Mouse (Mus musculus) 416B (cell line): ENCODE data around the gene Palm2.

Experiments used
- DNase-seq: peaks from one replicate; pipeline ENCODE4 v3.0.0; 2011; ENCODE audit warnings: low read depth

Palm2 gene

DNA sequence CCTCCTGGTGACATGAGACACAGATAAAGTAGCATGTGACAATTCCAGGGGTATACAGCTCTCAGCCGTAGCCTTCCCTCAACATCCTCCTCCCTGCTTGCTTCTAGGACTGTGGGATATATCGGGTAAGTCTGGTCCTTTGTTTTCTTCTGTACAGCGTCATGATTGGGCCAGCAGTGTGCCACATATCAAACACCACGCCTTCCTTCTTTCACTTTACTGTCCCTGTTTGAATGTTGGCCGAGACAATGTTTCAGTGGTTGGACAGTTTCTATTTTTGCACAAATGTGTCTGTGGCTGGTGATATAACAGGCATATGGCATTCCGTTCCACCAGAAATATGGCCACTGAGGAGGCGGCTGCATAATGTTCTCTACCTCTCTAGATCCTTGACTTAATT is 188.8 kb downstream of the Palm2 start:
- no peak for DNase-seq

GRCm38 (mm10) chr4:57624819-57625218 is 190.8 kb downstream of the Palm2 start:
- no peak for DNase-seq

GRCm38 (mm10) chr4:57625306-57625705 is 191.3 kb downstream of the Palm2 start:
- DNase-seq, result no peak

- no peak for DNase-seq
Observed at GRCm38 (mm10) chr4:57625756-57626155, 191.7 kb downstream of the Palm2 start.

DNA sequence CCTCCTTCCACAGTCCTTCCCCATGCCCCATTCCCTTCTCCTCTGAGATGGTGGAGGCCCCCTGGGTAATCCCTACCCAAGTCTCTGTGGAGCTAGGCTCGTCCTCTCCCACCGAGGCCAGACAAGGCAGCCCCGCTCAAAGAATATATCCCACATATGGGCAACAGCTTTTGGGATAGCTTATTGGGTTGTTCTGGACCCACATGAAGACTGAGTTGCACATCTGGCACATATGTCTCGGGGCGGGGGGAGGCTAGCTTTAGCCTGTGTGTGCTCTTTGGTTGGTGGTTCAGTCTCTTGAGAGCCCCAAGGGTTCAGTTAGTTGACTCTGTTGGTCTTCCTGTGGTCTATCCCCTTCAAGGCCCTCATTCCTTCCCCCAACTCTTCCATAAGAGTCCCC is 192.9 kb downstream of the Palm2 start:
- DNase-seq, result no peak

GRCm38 (mm10) chr4:57632386-57632785 is 198.3 kb downstream of the Palm2 start:
- no peak for DNase-seq

- no peak for DNase-seq
Observed at GRCm38 (mm10) chr4:57633052-57633451, 199.0 kb downstream of the Palm2 start.

DNA sequence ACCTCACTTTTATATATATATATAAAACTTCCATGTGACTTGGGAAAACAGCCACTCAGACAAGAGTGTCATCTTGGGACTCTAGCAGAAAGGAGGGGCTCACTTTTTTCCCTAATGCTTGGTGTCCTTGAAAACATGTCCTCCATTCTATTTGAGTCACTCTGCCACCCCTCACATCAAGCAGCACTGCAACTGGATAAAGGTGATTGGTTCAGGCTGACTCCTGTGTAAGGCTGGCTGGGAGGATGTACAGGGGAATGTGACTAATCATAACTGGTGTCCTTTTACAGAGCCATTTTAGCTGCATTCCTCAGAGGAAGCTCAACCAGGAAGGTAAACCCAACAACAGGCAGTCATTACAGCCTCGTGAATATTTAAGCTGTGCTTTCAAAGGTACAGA is 200.9 kb downstream of the Palm2 start:
- DNase-seq, result no peak

DNA sequence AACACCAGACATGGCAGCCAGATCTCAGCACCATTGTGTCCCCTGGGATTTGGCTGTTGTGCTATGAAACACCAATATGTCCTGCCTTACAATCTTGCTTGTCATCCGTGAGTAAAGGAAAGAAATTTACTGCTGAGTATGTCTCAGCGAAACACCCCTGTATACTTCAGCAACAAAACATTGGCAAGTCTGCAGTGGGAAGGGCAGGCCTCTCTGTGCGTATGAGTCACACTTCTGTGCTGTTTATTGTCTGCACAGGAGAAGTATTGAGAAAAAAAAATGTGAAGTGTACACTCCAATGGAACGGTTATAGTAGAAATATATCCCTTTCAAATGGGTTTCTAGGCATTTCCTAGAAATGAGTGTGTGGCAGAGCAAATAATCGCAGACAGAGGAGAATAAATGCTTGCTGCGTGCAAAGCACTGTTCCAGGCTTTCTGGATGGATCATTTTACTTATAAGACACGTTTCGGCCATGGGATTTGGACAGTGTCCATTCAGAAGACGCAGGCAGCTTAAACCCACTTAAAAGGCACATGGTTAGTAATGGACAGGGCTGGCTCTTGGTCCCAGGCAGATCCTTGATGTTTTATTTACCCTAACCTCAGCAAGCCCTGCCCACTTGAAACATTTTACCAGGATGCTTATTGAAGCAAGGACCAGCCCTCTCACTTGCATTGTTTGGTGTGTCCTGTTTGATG is 202.9 kb downstream of the Palm2 start:
- DNase-seq, result no peak

GRCm38 (mm10) chr4:57637636-57638386 is 203.8 kb downstream of the Palm2 start:
- no peak for DNase-seq

DNA sequence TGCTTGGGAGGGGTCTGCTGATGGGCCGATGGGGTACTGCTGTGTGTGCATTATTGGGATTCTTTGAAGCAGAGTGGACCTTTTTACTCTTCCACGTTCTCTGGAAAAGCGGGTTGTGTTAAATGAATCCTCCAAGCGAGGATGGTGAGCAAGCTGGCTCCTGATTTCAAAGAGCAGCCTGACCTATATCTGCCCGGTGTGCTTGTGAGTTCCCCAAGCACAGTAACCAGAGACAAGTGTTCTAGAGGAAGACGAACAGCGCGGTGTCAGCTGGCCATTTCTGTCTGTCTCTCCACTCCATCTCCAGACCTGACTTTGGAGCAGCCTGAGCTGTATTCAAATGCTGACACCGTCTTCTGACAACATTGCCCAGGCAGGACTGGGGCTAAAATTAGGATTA is 204.9 kb downstream of the Palm2 start:
- no peak for DNase-seq

- peak; percentile 13 for DNase-seq
Observed at GRCm38 (mm10) chr4:57640222-57640621, 206.2 kb downstream of the Palm2 start.

GRCm38 (mm10) chr4:57640971-57641370 is 206.9 kb downstream of the Palm2 start:
- no peak for DNase-seq

DNA sequence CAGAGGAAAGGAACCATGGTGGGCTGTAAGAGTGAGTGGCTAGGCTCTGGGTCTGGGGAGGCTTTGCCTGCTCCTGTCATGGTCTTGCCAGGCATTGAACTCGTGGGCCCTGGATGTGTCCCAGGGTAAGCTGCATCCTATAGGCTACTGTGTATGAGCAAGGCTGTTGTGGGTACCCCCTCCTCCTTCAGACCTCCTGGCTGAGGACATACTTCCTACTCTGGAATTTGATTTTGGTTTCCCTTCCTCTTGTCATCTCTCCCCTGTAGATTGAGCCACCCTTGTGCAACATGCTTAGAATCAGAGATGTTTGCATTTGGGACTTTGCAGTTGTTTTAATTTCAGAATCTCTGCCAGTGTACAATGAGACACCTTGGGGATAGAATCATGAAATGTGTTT is 216.9 kb downstream of the Palm2 start:
- no peak for DNase-seq

- no peak for DNase-seq
Observed at GRCm38 (mm10) chr4:57651547-57651946, 217.5 kb downstream of the Palm2 start.

DNA sequence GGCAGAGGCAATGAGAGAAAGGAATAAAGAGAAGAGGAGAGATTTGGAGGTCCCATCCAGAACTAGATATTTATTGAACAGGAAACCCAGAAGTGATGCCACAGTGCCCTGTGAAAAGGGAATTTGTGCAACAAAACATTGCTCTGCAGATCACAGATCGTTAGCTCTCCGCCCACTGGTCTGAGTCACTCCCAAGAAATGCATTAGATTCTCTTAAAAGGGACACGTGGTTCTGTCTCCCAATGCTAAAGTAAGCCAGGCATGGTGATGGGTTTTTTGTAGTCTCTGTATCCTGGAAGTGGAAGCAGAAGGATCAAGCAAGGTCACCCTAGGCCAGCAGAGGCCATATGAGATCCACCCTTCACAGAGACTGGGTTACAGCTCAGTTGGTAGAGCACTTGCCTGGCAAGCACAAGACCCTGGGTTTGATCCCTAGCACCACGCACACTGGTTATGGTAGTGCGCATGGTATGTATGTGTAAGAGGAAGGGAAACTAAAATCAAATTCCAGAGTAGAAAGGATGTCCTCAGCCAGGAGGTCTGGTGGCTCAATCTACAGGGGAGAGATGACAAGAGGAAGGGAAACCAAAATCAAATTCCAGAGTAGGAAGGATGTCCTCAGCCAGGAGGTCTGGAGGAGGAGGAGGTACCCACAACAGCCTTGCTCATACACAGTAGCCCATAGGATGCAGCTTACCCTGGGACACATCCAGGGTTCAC is 218.3 kb downstream of the Palm2 start:
- no peak for DNase-seq

DNA sequence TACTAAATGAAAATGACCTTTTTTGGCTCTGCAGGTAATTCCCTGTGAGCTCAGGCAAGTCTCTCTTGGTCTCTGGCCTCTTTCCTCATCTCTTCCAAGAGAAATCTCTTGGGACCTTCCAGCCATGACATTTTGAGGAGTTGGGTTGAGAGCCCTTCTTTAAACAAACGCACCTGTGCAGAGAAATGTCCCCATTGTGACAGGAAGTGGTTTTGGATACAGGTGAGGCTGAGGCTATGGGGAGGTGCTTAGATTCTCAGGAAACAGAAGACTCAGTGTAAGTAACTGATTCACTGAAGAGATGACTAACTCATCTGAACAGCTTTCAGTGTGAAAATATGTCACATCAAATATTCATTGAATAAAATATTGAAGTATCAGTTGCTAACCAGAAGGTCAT is 221.9 kb downstream of the Palm2 start:
- DNase-seq, result no peak

DNA sequence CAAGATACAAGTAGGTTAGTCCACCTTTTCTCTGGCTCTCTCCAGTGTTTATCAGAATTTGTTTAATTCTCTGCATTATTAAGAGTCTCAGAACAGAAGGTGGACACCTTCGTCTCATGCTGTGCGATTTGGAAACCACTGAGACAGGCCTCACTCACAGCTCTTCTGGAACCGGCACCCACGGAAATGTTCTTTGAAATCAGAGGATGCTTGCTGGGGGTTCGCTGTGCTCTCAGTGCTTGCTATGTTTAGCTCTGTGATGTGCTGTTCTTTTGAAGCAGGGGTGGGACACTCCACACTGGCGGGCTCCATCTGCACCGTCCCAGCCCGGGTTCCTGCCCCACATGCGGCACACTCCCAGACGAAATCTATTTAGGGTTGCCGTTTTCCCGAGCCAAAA is 222.3 kb downstream of the Palm2 start:
- DNase-seq, result no peak

DNA sequence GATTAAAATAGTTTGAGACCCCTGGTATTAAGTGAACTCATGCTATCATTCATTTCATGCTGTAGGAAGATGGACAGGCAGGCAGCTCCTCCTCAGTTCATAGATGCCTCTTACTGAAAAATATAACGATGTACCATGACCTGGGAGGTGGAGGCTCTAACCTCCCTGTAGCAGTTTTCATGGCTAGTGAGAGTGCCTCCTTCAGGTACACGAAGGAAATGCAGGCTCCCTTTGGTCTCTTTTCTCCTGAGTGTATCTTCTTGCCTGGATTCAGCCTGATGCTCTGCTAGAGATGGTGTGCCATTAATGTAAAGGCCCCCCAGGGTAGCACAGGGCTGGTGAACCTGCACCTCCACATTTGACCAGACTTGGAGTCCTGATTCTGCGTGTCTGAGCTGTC is 222.8 kb downstream of the Palm2 start:
- DNase-seq, result no peak

- no peak for DNase-seq
Observed at GRCm38 (mm10) chr4:57660470-57660869, 226.4 kb downstream of the Palm2 start.

- peak; percentile 4 for DNase-seq
Observed at GRCm38 (mm10) chr4:57666101-57666500, 232.1 kb downstream of the Palm2 start.

- peak; percentile 24 for DNase-seq
Observed at GRCm38 (mm10) chr4:57670813-57671469, 236.9 kb downstream of the Palm2 start.

GRCm38 (mm10) chr4:57672541-57672940 is 238.5 kb downstream of the Palm2 start:
- DNase-seq, result no peak
